Mouse (Mus musculus): ENCODE results near the gene Snrpa.
A peak's percentile ranks its signal among the peaks of the same experiment; 100 is the strongest.

GRCm38 (mm10) chr7:27184964-27185363, 11.1 kb downstream of the Snrpa start:
- TF ChIP-seq KAT2A (IDR thresholded peaks at IDR 0.05; ENCODE audit: insufficient replicate concordance, low read length) (no peak), POLR2A (IDR thresholded peaks at IDR 0.05; ENCODE audit: low read depth, low read length) (no peak), GABPA (IDR thresholded peaks at IDR 0.05; ENCODE audit: insufficient replicate concordance, low read depth, low read length) (no peak), MAX (IDR thresholded peaks at IDR 0.05; ENCODE audit: low read length) (no peak), EP300 (IDR thresholded peaks at IDR 0.05; ENCODE audit: low read length) (no peak), ZNF384 (IDR thresholded peaks at IDR 0.05; ENCODE audit: low read depth, low read length) (no peak), RCOR1 (conservative IDR thresholded peaks at IDR 0.05; ENCODE audit: low read depth, low read length) (no peak), SMC3 (IDR thresholded peaks at IDR 0.05; ENCODE audit: low read depth, low read length) (peak; percentile 69), ELF1 (IDR thresholded peaks at IDR 0.05; ENCODE audit: low read depth, low read length) (no peak), CTCF (conservative IDR thresholded peaks at IDR 0.05 in 1 of 2, IDR thresholded peaks at IDR 0.05 in 1 of 2; ENCODE audit: low read depth in 2 of 2, low read length in 2 of 2) (peak; percentile 68 to 91), MAFK (IDR thresholded peaks at IDR 0.05; ENCODE audit: insufficient replicate concordance, low read length) (no peak), CHD2 (IDR thresholded peaks at IDR 0.05; ENCODE audit: low read length) (0 out of 2 replicates have a peak, but pooled peaks have one; percentile 15), TCF12 (IDR thresholded peaks at IDR 0.05; ENCODE audit: low read depth, low read length) (no peak), SIN3A (IDR thresholded peaks at IDR 0.05; ENCODE audit: low read length) (no peak)

Data from CH12.LX (cell line).